Mouse (Mus musculus): ENCODE measurements around the gene Ptprk. TPM values are rescaled to one million over a fixed set of nuclear protein-coding genes. Genes with fewer than 3 reads are reported as not detected.

The Ptprk gene
- polyA plus RNA-seq, 1 experiment from 2014 or later: 22.3 TPM

- ATAC-seq (replicated peaks; ENCODE audit: insufficient number of reproducible peaks, low FRiP score, low TSS enrichment, low read depth) (no peak), DNase-seq (ENCODE audit: low spot score) (no peak)
- Histone ChIP-seq H3K27ac (replicated peaks; ENCODE audit: low read depth, low read length) (no peak overlapping the region), H3K9me3 (replicated peaks; ENCODE audit: control insufficient read depth, low read length) (no peaks in the 10 kb centered on the region), H3K9ac (replicated peaks; ENCODE audit: low read length) (no peak overlapping the region), H3K27me3 (ENCODE audit: control insufficient read depth, insufficient read depth, low read length) (no peaks in the 10 kb centered on the region), H3K4me2 (ENCODE audit: low read depth, low read length) (no peak overlapping the region), H3K36me3 (replicated peaks; ENCODE audit: control insufficient read depth, insufficient read depth, low read depth, low read length) (no peaks in the 10 kb centered on the region), H3K4me3 (ENCODE audit: low read depth, low read length) (no peak overlapping the region), H3K4me1 (ENCODE audit: control insufficient read depth, insufficient read depth, low read length) (no peaks in the 10 kb centered on the region)
- 91% methylated on average over 1 of the region's 1 CpGs for WGBS
These were observed 389.1 kb downstream of the Ptprk start for GRCm38 (mm10) chr10:28463706-28464105.

- Histone ChIP-seq H3K27me3 (ENCODE audit: control insufficient read depth, insufficient read depth, low read length) (no peaks in the 10 kb centered on the region), H3K4me1 (ENCODE audit: control insufficient read depth, insufficient read depth, low read length) (no peaks in the 10 kb centered on the region), H3K4me2 (ENCODE audit: low read depth, low read length) (no peak overlapping the region), H3K4me3 (ENCODE audit: low read depth, low read length) (no peak overlapping the region), H3K9ac (replicated peaks; ENCODE audit: low read length) (no peak overlapping the region), H3K36me3 (replicated peaks; ENCODE audit: control insufficient read depth, insufficient read depth, low read depth, low read length) (no peaks in the 10 kb centered on the region), H3K9me3 (replicated peaks; ENCODE audit: control insufficient read depth, low read length) (no peaks in the 10 kb centered on the region), H3K27ac (replicated peaks; ENCODE audit: low read depth, low read length) (no peak overlapping the region)
- ATAC-seq (replicated peaks; ENCODE audit: insufficient number of reproducible peaks, low FRiP score, low TSS enrichment, low read depth) (0 out of 2 replicates have a peak, but pooled peaks have one; percentile 23), DNase-seq (ENCODE audit: low spot score) (no peak)
- WGBS: 64% methylated on average over 12 of the region's 12 CpGs
These were observed 390.3 kb downstream of the Ptprk start for GRCm38 (mm10) chr10:28464766-28465548.

GRCm38 (mm10) chr10:28485574-28485973, 411.0 kb downstream of the Ptprk start:
- Histone ChIP-seq H3K36me3 (replicated peaks; ENCODE audit: control insufficient read depth, insufficient read depth, low read depth, low read length) (no peaks in the 10 kb centered on the region), H3K27ac (replicated peaks; ENCODE audit: low read depth, low read length) (no peak overlapping the region), H3K9ac (replicated peaks; ENCODE audit: low read length) (no peak overlapping the region), H3K4me2 (ENCODE audit: low read depth, low read length) (no peak overlapping the region), H3K27me3 (ENCODE audit: control insufficient read depth, insufficient read depth, low read length) (no peaks in the 10 kb centered on the region), H3K4me1 (ENCODE audit: control insufficient read depth, insufficient read depth, low read length) (no peaks in the 10 kb centered on the region), H3K9me3 (replicated peaks; ENCODE audit: control insufficient read depth, low read length) (no peaks in the 10 kb centered on the region), H3K4me3 (ENCODE audit: low read depth, low read length) (no peak overlapping the region)
- WGBS: 34% methylated on average over 3 of the region's 3 CpGs
- peak; percentile 41 for DNase-seq (ENCODE audit: low spot score)
- ATAC-seq (replicated peaks; ENCODE audit: insufficient number of reproducible peaks, low FRiP score, low TSS enrichment, low read depth): no peak

- Histone ChIP-seq H3K4me1 (ENCODE audit: control insufficient read depth, insufficient read depth, low read length) (no peaks in the 10 kb centered on the region), H3K9me3 (replicated peaks; ENCODE audit: control insufficient read depth, low read length) (no peaks in the 10 kb centered on the region), H3K36me3 (replicated peaks; ENCODE audit: control insufficient read depth, insufficient read depth, low read depth, low read length) (no peaks in the 10 kb centered on the region), H3K4me3 (ENCODE audit: low read depth, low read length) (no peak overlapping the region), H3K9ac (replicated peaks; ENCODE audit: low read length) (no peak overlapping the region), H3K27me3 (ENCODE audit: control insufficient read depth, insufficient read depth, low read length) (no peaks in the 10 kb centered on the region), H3K27ac (replicated peaks; ENCODE audit: low read depth, low read length) (no peak overlapping the region), H3K4me2 (ENCODE audit: low read depth, low read length) (no peak overlapping the region)
- DNase-seq (ENCODE audit: low spot score): no peak
- 90% methylated on average over 1 of the region's 1 CpGs for WGBS
- no peak for ATAC-seq (replicated peaks; ENCODE audit: insufficient number of reproducible peaks, low FRiP score, low TSS enrichment, low read depth)
These were observed 416.4 kb downstream of the Ptprk start for GRCm38 (mm10) chr10:28491006-28491405.

- no peaks in the 10 kb centered on the region for H3K4me1 ChIP-seq (ENCODE audit: control insufficient read depth, insufficient read depth, low read length)
- H3K36me3 ChIP-seq (replicated peaks; ENCODE audit: control insufficient read depth, insufficient read depth, low read depth, low read length): no peaks in the 10 kb centered on the region
- no peaks in the 10 kb centered on the region for H3K27me3 ChIP-seq (ENCODE audit: control insufficient read depth, insufficient read depth, low read length)
- 50% methylated on average over 9 of the region's 9 CpGs for WGBS
- no peak overlapping the region for H3K4me3 ChIP-seq (ENCODE audit: low read depth, low read length)
- H3K27ac ChIP-seq (replicated peaks; ENCODE audit: low read depth, low read length): no peak overlapping the region
- H3K9ac ChIP-seq (replicated peaks; ENCODE audit: low read length): no peak overlapping the region
- no peak overlapping the region for H3K4me2 ChIP-seq (ENCODE audit: low read depth, low read length)
- ATAC-seq (replicated peaks; ENCODE audit: insufficient number of reproducible peaks, low FRiP score, low TSS enrichment, low read depth): no peak
- no peak for DNase-seq (ENCODE audit: low spot score)
- H3K9me3 ChIP-seq (replicated peaks; ENCODE audit: control insufficient read depth, low read length): no peaks in the 10 kb centered on the region
These were observed 417.6 kb downstream of the Ptprk start for GRCm38 (mm10) chr10:28492206-28492605.

- no peaks in the 10 kb centered on the region for H3K36me3 ChIP-seq (replicated peaks; ENCODE audit: control insufficient read depth, insufficient read depth, low read depth, low read length)
- ATAC-seq (replicated peaks; ENCODE audit: insufficient number of reproducible peaks, low FRiP score, low TSS enrichment, low read depth) (no peak), DNase-seq (ENCODE audit: low spot score) (no peak)
- H3K27me3 ChIP-seq (ENCODE audit: control insufficient read depth, insufficient read depth, low read length): no peaks in the 10 kb centered on the region
- no peak overlapping the region for H3K27ac ChIP-seq (replicated peaks; ENCODE audit: low read depth, low read length)
- no peak overlapping the region for H3K9ac ChIP-seq (replicated peaks; ENCODE audit: low read length)
- no peak overlapping the region for H3K4me3 ChIP-seq (ENCODE audit: low read depth, low read length)
- WGBS: 45% methylated on average over 14 of the region's 14 CpGs
- no peaks in the 10 kb centered on the region for H3K4me1 ChIP-seq (ENCODE audit: control insufficient read depth, insufficient read depth, low read length)
- H3K9me3 ChIP-seq (replicated peaks; ENCODE audit: control insufficient read depth, low read length): no peaks in the 10 kb centered on the region
- no peak overlapping the region for H3K4me2 ChIP-seq (ENCODE audit: low read depth, low read length)
These were observed 418.2 kb downstream of the Ptprk start for GRCm38 (mm10) chr10:28492870-28493269.

GRCm38 (mm10) chr10:28493271-28493861, 418.7 kb downstream of the Ptprk start:
- Histone ChIP-seq H3K4me3 (ENCODE audit: low read depth, low read length) (no peak overlapping the region), H3K27me3 (ENCODE audit: control insufficient read depth, insufficient read depth, low read length) (no peaks in the 10 kb centered on the region), H3K36me3 (replicated peaks; ENCODE audit: control insufficient read depth, insufficient read depth, low read depth, low read length) (no peaks in the 10 kb centered on the region), H3K9ac (replicated peaks; ENCODE audit: low read length) (no peak overlapping the region), H3K4me1 (ENCODE audit: control insufficient read depth, insufficient read depth, low read length) (no peaks in the 10 kb centered on the region), H3K9me3 (replicated peaks; ENCODE audit: control insufficient read depth, low read length) (no peaks in the 10 kb centered on the region), H3K4me2 (ENCODE audit: low read depth, low read length) (no peak overlapping the region), H3K27ac (replicated peaks; ENCODE audit: low read depth, low read length) (no peak overlapping the region)
- DNase-seq (ENCODE audit: low spot score) (peak; percentile 26), ATAC-seq (replicated peaks; ENCODE audit: insufficient number of reproducible peaks, low FRiP score, low TSS enrichment, low read depth) (peak; percentile 73)
- 31% methylated on average over 7 of the region's 7 CpGs for WGBS

- DNase-seq (ENCODE audit: low spot score) (no peak), ATAC-seq (replicated peaks; ENCODE audit: insufficient number of reproducible peaks, low FRiP score, low TSS enrichment, low read depth) (no peak)
- Histone ChIP-seq H3K9ac (replicated peaks; ENCODE audit: low read length) (no peak overlapping the region), H3K9me3 (replicated peaks; ENCODE audit: control insufficient read depth, low read length) (no peaks in the 10 kb centered on the region), H3K4me2 (ENCODE audit: low read depth, low read length) (no peak overlapping the region), H3K4me3 (ENCODE audit: low read depth, low read length) (no peak overlapping the region), H3K27me3 (ENCODE audit: control insufficient read depth, insufficient read depth, low read length) (no peaks in the 10 kb centered on the region), H3K4me1 (ENCODE audit: control insufficient read depth, insufficient read depth, low read length) (no peaks in the 10 kb centered on the region), H3K36me3 (replicated peaks; ENCODE audit: control insufficient read depth, insufficient read depth, low read depth, low read length) (no peaks in the 10 kb centered on the region), H3K27ac (replicated peaks; ENCODE audit: low read depth, low read length) (no peak overlapping the region)
- WGBS: 92% methylated on average over 1 of the region's 1 CpGs
These were observed 423.2 kb downstream of the Ptprk start for GRCm38 (mm10) chr10:28497791-28498190.
